Mouse (Mus musculus): ENCODE measurements at regions not wholly inside any gene's neighbourhood (a gene's known extent, or its start where the extent isn't known, plus 50 kb on each side); places are given as distances from the start of the nearest gene placed in this dataset.

GRCm38 (mm10) chr12:49915691-49916090 is 530.7 kb downstream of the Gm43517 start:
- Histone ChIP-seq H3K36me3 (ENCODE audit: control insufficient read depth, insufficient read depth, low read length) (no peaks in the 10 kb centered on the region), H3K4me1 (ENCODE audit: control insufficient read depth, insufficient read depth, low read length) (no peaks in the 10 kb centered on the region), H3K4me2 (ENCODE audit: low read depth, severe bottlenecking) (no peak overlapping the region), H3K9me3 (ENCODE audit: control insufficient read depth, low read length) (no peaks in the 10 kb centered on the region), H3K27ac (replicated peaks; ENCODE audit: low read depth, low read length) (no peak overlapping the region), H3K4me3 (ENCODE audit: low read depth, low read length) (no peak overlapping the region), H3K9ac (ENCODE audit: low read length) (no peak overlapping the region), H3K27me3 (ENCODE audit: control insufficient read depth, insufficient read depth, low read length) (no peaks in the 10 kb centered on the region)
- no peak for DNase-seq (ENCODE audit: low spot score)
- WGBS, result 90% methylated on average over 3 of the region's 3 CpGs
- no peak for ATAC-seq (ENCODE audit: insufficient number of reproducible peaks, low FRiP score, low TSS enrichment, low read depth)

- DNase-seq (ENCODE audit: low spot score) (no peak), ATAC-seq (ENCODE audit: insufficient number of reproducible peaks, low FRiP score, low TSS enrichment, low read depth) (no peak)
- no peaks in the 10 kb centered on the region for H3K9me3 ChIP-seq (ENCODE audit: control insufficient read depth, low read length)
- H3K27ac ChIP-seq (replicated peaks; ENCODE audit: low read depth, low read length), result no peak overlapping the region
- H3K4me3 ChIP-seq (ENCODE audit: low read depth, low read length), result no peak overlapping the region
- no peaks in the 10 kb centered on the region for H3K36me3 ChIP-seq (ENCODE audit: control insufficient read depth, insufficient read depth, low read length)
- H3K4me2 ChIP-seq (ENCODE audit: low read depth, severe bottlenecking), result no peak overlapping the region
- 74% methylated on average over 2 of the region's 2 CpGs for WGBS
- H3K9ac ChIP-seq (ENCODE audit: low read length), result no peak overlapping the region
- no peaks in the 10 kb centered on the region for H3K4me1 ChIP-seq (ENCODE audit: control insufficient read depth, insufficient read depth, low read length)
- no peaks in the 10 kb centered on the region for H3K27me3 ChIP-seq (ENCODE audit: control insufficient read depth, insufficient read depth, low read length)
Observed at GRCm38 (mm10) chr12:49921608-49922007, 536.6 kb downstream of the Gm43517 start.

- ATAC-seq (ENCODE audit: insufficient number of reproducible peaks, low FRiP score, low TSS enrichment, low read depth), result no peak
- 66% methylated on average over 2 of the region's 2 CpGs for WGBS
- Histone ChIP-seq H3K27ac (replicated peaks; ENCODE audit: low read depth, low read length) (no peak overlapping the region), H3K4me1 (ENCODE audit: control insufficient read depth, insufficient read depth, low read length) (no peaks in the 10 kb centered on the region), H3K9me3 (ENCODE audit: control insufficient read depth, low read length) (no peaks in the 10 kb centered on the region), H3K9ac (ENCODE audit: low read length) (no peak overlapping the region), H3K36me3 (ENCODE audit: control insufficient read depth, insufficient read depth, low read length) (no peaks in the 10 kb centered on the region), H3K27me3 (ENCODE audit: control insufficient read depth, insufficient read depth, low read length) (no peaks in the 10 kb centered on the region), H3K4me3 (ENCODE audit: low read depth, low read length) (no peak overlapping the region), H3K4me2 (ENCODE audit: low read depth, severe bottlenecking) (no peak overlapping the region)
- DNase-seq (ENCODE audit: low spot score), result no peak
Observed at GRCm38 (mm10) chr12:49940818-49941217, 555.8 kb downstream of the Gm43517 start.

- H3K9me3 ChIP-seq (ENCODE audit: control insufficient read depth, low read length), result no peaks in the 10 kb centered on the region
- no peak for DNase-seq (ENCODE audit: low spot score)
- ATAC-seq (ENCODE audit: insufficient number of reproducible peaks, low FRiP score, low TSS enrichment, low read depth), result no peak
- WGBS, result 85% methylated on average over 9 of the region's 9 CpGs
- no peaks in the 10 kb centered on the region for H3K27me3 ChIP-seq (ENCODE audit: control insufficient read depth, insufficient read depth, low read length)
- no peaks in the 10 kb centered on the region for H3K36me3 ChIP-seq (ENCODE audit: control insufficient read depth, insufficient read depth, low read length)
- H3K27ac ChIP-seq (replicated peaks; ENCODE audit: low read depth, low read length), result no peak overlapping the region
- no peaks in the 10 kb centered on the region for H3K4me1 ChIP-seq (ENCODE audit: control insufficient read depth, insufficient read depth, low read length)
- no peak overlapping the region for H3K9ac ChIP-seq (ENCODE audit: low read length)
- H3K4me3 ChIP-seq (ENCODE audit: low read depth, low read length), result no peak overlapping the region
- H3K4me2 ChIP-seq (ENCODE audit: low read depth, severe bottlenecking), result no peak overlapping the region
Observed at GRCm38 (mm10) chr12:49944911-49945627, 560.1 kb downstream of the Gm43517 start.

GRCm38 (mm10) chr12:49945628-49946220 is 560.8 kb downstream of the Gm43517 start:
- WGBS, result 58% methylated on average over 4 of the region's 4 CpGs
- H3K4me2 ChIP-seq (ENCODE audit: low read depth, severe bottlenecking), result no peak overlapping the region
- no peaks in the 10 kb centered on the region for H3K4me1 ChIP-seq (ENCODE audit: control insufficient read depth, insufficient read depth, low read length)
- H3K9ac ChIP-seq (ENCODE audit: low read length), result no peak overlapping the region
- no peaks in the 10 kb centered on the region for H3K36me3 ChIP-seq (ENCODE audit: control insufficient read depth, insufficient read depth, low read length)
- H3K27ac ChIP-seq (replicated peaks; ENCODE audit: low read depth, low read length), result no peak overlapping the region
- H3K4me3 ChIP-seq (ENCODE audit: low read depth, low read length), result no peak overlapping the region
- DNase-seq (ENCODE audit: low spot score) (no peak), ATAC-seq (ENCODE audit: insufficient number of reproducible peaks, low FRiP score, low TSS enrichment, low read depth) (no peak)
- H3K9me3 ChIP-seq (ENCODE audit: control insufficient read depth, low read length), result no peaks in the 10 kb centered on the region
- no peaks in the 10 kb centered on the region for H3K27me3 ChIP-seq (ENCODE audit: control insufficient read depth, insufficient read depth, low read length)

- 79% methylated on average over 5 of the region's 5 CpGs for WGBS
- Histone ChIP-seq H3K27ac (replicated peaks; ENCODE audit: low read depth, low read length) (no peak overlapping the region), H3K27me3 (ENCODE audit: control insufficient read depth, insufficient read depth, low read length) (no peaks in the 10 kb centered on the region), H3K9ac (ENCODE audit: low read length) (no peak overlapping the region), H3K36me3 (ENCODE audit: control insufficient read depth, insufficient read depth, low read length) (no peaks in the 10 kb centered on the region), H3K9me3 (ENCODE audit: control insufficient read depth, low read length) (no peaks in the 10 kb centered on the region), H3K4me2 (ENCODE audit: low read depth, severe bottlenecking) (no peak overlapping the region), H3K4me3 (ENCODE audit: low read depth, low read length) (no peak overlapping the region), H3K4me1 (ENCODE audit: control insufficient read depth, insufficient read depth, low read length) (no peaks in the 10 kb centered on the region)
- no peak for DNase-seq (ENCODE audit: low spot score)
- ATAC-seq (ENCODE audit: insufficient number of reproducible peaks, low FRiP score, low TSS enrichment, low read depth), result no peak
Observed at GRCm38 (mm10) chr12:49946752-49947260, 561.8 kb downstream of the Gm43517 start.

- Histone ChIP-seq H3K9ac (ENCODE audit: low read length) (no peak overlapping the region), H3K27me3 (ENCODE audit: control insufficient read depth, insufficient read depth, low read length) (no peaks in the 10 kb centered on the region), H3K9me3 (ENCODE audit: control insufficient read depth, low read length) (no peaks in the 10 kb centered on the region), H3K4me2 (ENCODE audit: low read depth, severe bottlenecking) (no peak overlapping the region), H3K4me3 (ENCODE audit: low read depth, low read length) (no peak overlapping the region), H3K4me1 (ENCODE audit: control insufficient read depth, insufficient read depth, low read length) (no peaks in the 10 kb centered on the region), H3K27ac (replicated peaks; ENCODE audit: low read depth, low read length) (no peak overlapping the region), H3K36me3 (ENCODE audit: control insufficient read depth, insufficient read depth, low read length) (no peaks in the 10 kb centered on the region)
- DNase-seq (ENCODE audit: low spot score) (no peak), ATAC-seq (ENCODE audit: insufficient number of reproducible peaks, low FRiP score, low TSS enrichment, low read depth) (no peak)
- WGBS, result 90% methylated on average over 5 of the region's 5 CpGs
Observed at GRCm38 (mm10) chr12:49950986-49951385, 566.0 kb downstream of the Gm43517 start.

- DNase-seq (ENCODE audit: low spot score), result peak; percentile 21
- ATAC-seq (ENCODE audit: insufficient number of reproducible peaks, low FRiP score, low TSS enrichment, low read depth), result no peak
- 54% methylated on average over 5 of the region's 5 CpGs for WGBS
- H3K4me2 ChIP-seq (ENCODE audit: low read depth, severe bottlenecking), result no peak overlapping the region
- no peaks in the 10 kb centered on the region for H3K9me3 ChIP-seq (ENCODE audit: control insufficient read depth, low read length)
- H3K4me3 ChIP-seq (ENCODE audit: low read depth, low read length), result no peak overlapping the region
- H3K4me1 ChIP-seq (ENCODE audit: control insufficient read depth, insufficient read depth, low read length), result no peaks in the 10 kb centered on the region
- H3K36me3 ChIP-seq (ENCODE audit: control insufficient read depth, insufficient read depth, low read length), result no peaks in the 10 kb centered on the region
- H3K27me3 ChIP-seq (ENCODE audit: control insufficient read depth, insufficient read depth, low read length), result no peaks in the 10 kb centered on the region
- H3K27ac ChIP-seq (replicated peaks; ENCODE audit: low read depth, low read length), result no peak overlapping the region
- no peak overlapping the region for H3K9ac ChIP-seq (ENCODE audit: low read length)
Observed at GRCm38 (mm10) chr12:49951821-49952220, 566.8 kb downstream of the Gm43517 start.
